Mouse (Mus musculus) erythroblast, adult 5-6 weeks (primary cell): Measurements from ENCODE around the gene D5Ertd577e. TPM values are rescaled to one million over a fixed set of nuclear protein-coding genes. Genes with fewer than 3 reads are reported as not detected.
"Not testable (repeated sequence)": the region's sequence is repeated elsewhere in the genome, so short reads cannot be mapped to it uniquely, and the experiment has no call there.

ENCODE experiments used
- ATAC-seq: replicated peaks from 2 replicates; pipeline ENCODE4 v1.8.0; 2016; ENCODE audit warnings: moderate number of reproducible peaks, mild to moderate bottlenecking, moderate TSS enrichment, inconsistent platforms; ENCODE audit not compliant: poor library complexity, low FRiP score, severe bottlenecking
- total RNA-seq, 2 experiments: library from RNA; stranded (forward) in 1 of 2; stranded (reverse) in 1 of 2; fragments of 150-400 nt in 1 of 2; fragments of 200-764, 138-1000 nt in 1 of 2; gene quantifications; 2 replicates each; pipeline versions ENCODE4 v1.2.3 to v1.2.4; 2015 to 2017; ENCODE audit warnings: low replicate concordance in 2 of 2

Gene D5Ertd577e
- total RNA-seq (2015; ENCODE audit: low replicate concordance): not detected in 2 replicates
- not detected in 2 replicates for total RNA-seq (2017; ENCODE audit: low replicate concordance)

DNA sequence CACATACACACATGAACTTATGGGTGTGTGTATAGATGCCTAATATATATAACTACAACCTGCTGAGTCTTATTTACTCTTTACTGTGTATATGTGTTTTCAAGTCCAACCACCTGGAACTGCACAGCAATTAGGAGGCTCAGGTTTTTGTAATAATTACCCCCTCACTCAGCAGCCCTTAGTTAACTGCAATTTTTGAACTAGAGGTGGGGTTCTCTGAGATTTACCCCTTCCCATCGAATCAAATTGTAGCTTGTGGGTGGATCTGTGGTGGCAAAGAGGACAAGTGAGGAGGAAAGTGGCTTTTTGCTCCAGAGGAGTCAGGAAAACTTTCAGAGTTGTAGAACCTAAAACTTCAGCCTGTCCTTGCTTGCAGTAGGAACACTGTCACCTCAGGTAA is at the start of gene D5Ertd577e:
Gene D5Ertd577e (plus strand): TSS at position 301 of the 400 bp plus-strand sequence.
- not testable (repeated sequence) for ATAC-seq

DNA sequence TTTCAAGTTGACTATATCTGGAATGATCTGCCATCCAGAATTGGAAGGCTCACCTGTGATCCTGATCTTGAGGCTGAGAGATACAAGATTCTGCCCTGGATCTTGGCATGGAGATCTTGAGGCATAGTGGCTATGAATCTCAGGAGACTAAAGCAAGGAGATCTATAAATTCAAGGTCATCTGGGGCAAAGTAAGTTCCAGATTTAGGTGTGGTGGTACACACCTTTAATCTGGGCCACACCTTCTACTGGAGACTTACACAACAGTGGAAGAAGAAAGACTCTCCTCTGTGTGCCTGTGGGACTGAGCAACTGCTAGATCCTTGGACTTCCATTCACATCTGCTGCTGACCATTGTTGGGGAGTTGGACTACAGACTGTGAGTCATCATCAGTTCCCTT is 53.9 kb downstream of the D5Ertd577e start, which contains the start of gene Gm3286:
Gene Gm3286 (plus strand): TSS at position 301 of the 400 bp plus-strand sequence.
- not testable (repeated sequence) for ATAC-seq

Other genes starting within 250 kb of the D5Ertd577e start
- gene Gm10424, start 184.0 kb upstream of the D5Ertd577e start, total RNA-seq (2015; ENCODE audit: low replicate concordance): not detected in 2 replicates
- gene Gm10424, start 184.0 kb upstream of the D5Ertd577e start, total RNA-seq (2017; ENCODE audit: low replicate concordance): not detected in 2 replicates
- not detected in 2 replicates for gene Gm3259, start 150.9 kb upstream of the D5Ertd577e start, total RNA-seq (2015; ENCODE audit: low replicate concordance)
- gene Gm3259, start 150.9 kb upstream of the D5Ertd577e start, total RNA-seq (2017; ENCODE audit: low replicate concordance): not detected in 2 replicates
- gene Gm3286, start 54.0 kb downstream of the D5Ertd577e start, total RNA-seq (2015; ENCODE audit: low replicate concordance): not detected in 2 replicates
- gene Gm3286, start 54.0 kb downstream of the D5Ertd577e start, total RNA-seq (2017; ENCODE audit: low replicate concordance): 1.4 TPM in 1 of 2 replicates, not detected in the other
- not detected in 2 replicates for gene Gm7971, start 138.1 kb downstream of the D5Ertd577e start, total RNA-seq (2015; ENCODE audit: low replicate concordance)
- not detected in 2 replicates for gene Gm7971, start 138.1 kb downstream of the D5Ertd577e start, total RNA-seq (2017; ENCODE audit: low replicate concordance)